Mouse (Mus musculus) liver, embryonic 15.5 days (tissue): ENCODE measurements around the gene Il34. TPM values are rescaled to one million over a fixed set of nuclear protein-coding genes. Genes with fewer than 3 reads are reported as not detected.
A peak's percentile ranks its signal among the peaks of the same experiment; 100 is the strongest.
"Not testable (repeated sequence)": the region's sequence is repeated elsewhere in the genome, so short reads cannot be mapped to it uniquely, and the experiment has no call there.

Experiments used
- ATAC-seq: fragments of 200-750 bp; cut with Nextera tagmentation; 2 replicates; pipeline ENCODE4 v1.8.0; 2017; ENCODE audit warnings: moderate number of reproducible peaks, mild to moderate bottlenecking, moderate library complexity; ENCODE audit not compliant: insufficient read depth
- H3K27ac ChIP-seq: fragments of 300-500 bp; sonication (generic); replicated peaks from 2 replicates; pipeline ENCODE4 v1.5.1; 2015; ENCODE audit warnings: mild to moderate bottlenecking, inconsistent platforms
- H3K27me3 ChIP-seq: fragments of 300-500 bp; sonication (generic); 2 replicates; pipeline ENCODE4 v1.6.1; 2015; ENCODE audit warnings: mild to moderate bottlenecking, inconsistent platforms
- H3K36me3 ChIP-seq: fragments of 300-500 bp; sonication (generic); replicated peaks from 2 replicates; pipeline ENCODE4 v1.6.1; 2015; ENCODE audit warnings: moderate library complexity, mild to moderate bottlenecking, inconsistent platforms
- H3K4me1 ChIP-seq: fragments of 300-500 bp; sonication (generic); replicated peaks from 2 replicates; pipeline ENCODE4 v1.6.1; 2015; ENCODE audit warnings: inconsistent platforms
- H3K4me2 ChIP-seq: fragments of 300-500 bp; sonication (generic); 2 replicates; pipeline ENCODE4 v1.6.1; 2015; ENCODE audit warnings: moderate library complexity, mild to moderate bottlenecking, inconsistent platforms
- H3K4me3 ChIP-seq: fragments of 300-500 bp; sonication (generic); replicated peaks from 2 replicates; pipeline ENCODE4 v1.5.1; 2015; ENCODE audit warnings: mild to moderate bottlenecking, inconsistent platforms
- H3K9ac ChIP-seq: fragments of 300-500 bp; sonication (generic); 2 replicates; pipeline ENCODE4 v1.6.1; 2015; ENCODE audit warnings: moderate library complexity, mild to moderate bottlenecking, inconsistent platforms
- H3K9me3 ChIP-seq: fragments of 300-500 bp; sonication (generic); replicated peaks from 2 replicates; pipeline ENCODE4 v1.6.1; 2016; ENCODE audit warnings: inconsistent platforms
- WGBS: fragments of 180-500 bp; shearing (Covaris S2); methylation state at CpG from one replicate; pipeline ENCODE4 v1.1.7; 2015; ENCODE audit warnings: mixed read lengths; ENCODE audit not compliant: insufficient replicate concordance; 5-methylcytosine and 5-hydroxymethylcytosine counted together
- polyA plus RNA-seq: library from polyadenylated mRNA; unstranded; fragments of >200 nt; fragmentation: Nextera tagmentation; extraction: Ambion mirVana; gene quantifications from 2 replicates; pipeline ENCODE4 v1.2.1, GENCODE M21; 2015

The Il34 gene
- polyA plus RNA-seq, 1 experiment from 2014 or later = 0.23 TPM

GRCm38 (mm10) chr8:110792574-110793200 lies 13.0 kb downstream of the Il34 start:
- peak overlapping the region; percentile 25 for H3K4me2 ChIP-seq

GRCm38 (mm10) chr8:110791164-110791563 lies 14.6 kb downstream of the Il34 start:
- Histone ChIP-seq H3K4me2 (no peak overlapping the region), H3K27me3 (peaks cover 6% of the 10 kb centered on the region; the same call in 1 of the 2 replicates), H3K4me3 (no peak overlapping the region), H3K9me3 (no peaks in the 10 kb centered on the region), H3K9ac (no peak overlapping the region), H3K27ac (no peak overlapping the region), H3K4me1 (peaks cover 10% of the 10 kb centered on the region), H3K36me3 (no peaks in the 10 kb centered on the region)
- 55% methylated on average over 10 of the region's 10 CpGs for WGBS
- ATAC-seq = no peak

More at GRCm38 (mm10) chr8:110792574-110793200, 13.0 kb downstream of the Il34 start:
- H3K9me3 ChIP-seq = no peaks in the 10 kb centered on the region
- peaks cover 6% of the 10 kb centered on the region; the same call in 1 of the 2 replicates for H3K27me3 ChIP-seq
- peak; percentile 47; the same call in 1 of the 2 replicates for ATAC-seq
- 61% methylated on average over 11 of the region's 11 CpGs for WGBS
- H3K36me3 ChIP-seq = no peaks in the 10 kb centered on the region
- H3K27ac ChIP-seq = no peak overlapping the region
- peaks cover 5% of the 10 kb centered on the region; the same call in 1 of the 2 replicates for H3K4me1 ChIP-seq
- H3K4me3 ChIP-seq = no peak overlapping the region
- H3K9ac ChIP-seq = no peak overlapping the region

GRCm38 (mm10) chr8:110790270-110790669 lies 15.5 kb downstream of the Il34 start:
- no peak overlapping the region for H3K4me2 ChIP-seq

GRCm38 (mm10) chr8:110789571-110789970 lies 16.2 kb downstream of the Il34 start:
- ATAC-seq = no peak
- no peak overlapping the region for H3K9ac ChIP-seq
- no peaks in the 10 kb centered on the region for H3K36me3 ChIP-seq
- H3K4me3 ChIP-seq = no peak overlapping the region
- no peaks in the 10 kb centered on the region for H3K9me3 ChIP-seq
- WGBS = 52% methylated on average over 12 of the region's 12 CpGs
- H3K27ac ChIP-seq = no peak overlapping the region
- peaks cover 6% of the 10 kb centered on the region; the same call in 1 of the 2 replicates for H3K27me3 ChIP-seq
- H3K4me2 ChIP-seq = no peak overlapping the region
- H3K4me1 ChIP-seq = peaks cover 13% of the 10 kb centered on the region

More at GRCm38 (mm10) chr8:110790270-110790669, 15.5 kb downstream of the Il34 start:
- 29% methylated on average over 6 of the region's 6 CpGs for WGBS
- no peak overlapping the region for H3K27ac ChIP-seq
- no peaks in the 10 kb centered on the region for H3K9me3 ChIP-seq
- H3K9ac ChIP-seq = no peak overlapping the region
- H3K4me3 ChIP-seq = no peak overlapping the region
- H3K36me3 ChIP-seq = no peaks in the 10 kb centered on the region
- H3K4me1 ChIP-seq = peaks cover 13% of the 10 kb centered on the region
- no peak for ATAC-seq
- peaks cover 6% of the 10 kb centered on the region; the same call in 1 of the 2 replicates for H3K27me3 ChIP-seq

- no peak overlapping the region for H3K4me2 ChIP-seq
- H3K9me3 ChIP-seq = no peaks in the 10 kb centered on the region
- no peak overlapping the region for H3K9ac ChIP-seq
- H3K4me1 ChIP-seq = peaks cover 13% of the 10 kb centered on the region
- H3K36me3 ChIP-seq = no peaks in the 10 kb centered on the region
- H3K27ac ChIP-seq = no peak overlapping the region
- 51% methylated on average over 12 of the region's 12 CpGs for WGBS
- peaks cover 6% of the 10 kb centered on the region; the same call in 1 of the 2 replicates for H3K27me3 ChIP-seq
- ATAC-seq = no peak
- H3K4me3 ChIP-seq = no peak overlapping the region
Measured at GRCm38 (mm10) chr8:110788981-110789380, 16.7 kb downstream of the Il34 start.

GRCm38 (mm10) chr8:110787411-110787954 lies 18.2 kb downstream of the Il34 start:
- Histone ChIP-seq H3K36me3 (no peaks in the 10 kb centered on the region), H3K27ac (no peak overlapping the region), H3K4me2 (no peak overlapping the region), H3K4me3 (no peak overlapping the region), H3K9me3 (no peaks in the 10 kb centered on the region), H3K4me1 (peaks cover 8% of the 10 kb centered on the region; the same call in 1 of the 2 replicates), H3K9ac (no peak overlapping the region), H3K27me3 (peaks cover 6% of the 10 kb centered on the region; the same call in 1 of the 2 replicates)
- 76% methylated on average over 9 of the region's 9 CpGs for WGBS
- no peak for ATAC-seq

- Histone ChIP-seq H3K4me1 (peaks cover 8% of the 10 kb centered on the region; the same call in 1 of the 2 replicates), H3K4me2 (no peak overlapping the region), H3K36me3 (no peaks in the 10 kb centered on the region), H3K27ac (no peak overlapping the region), H3K4me3 (no peak overlapping the region), H3K9me3 (no peaks in the 10 kb centered on the region), H3K27me3 (peaks cover 6% of the 10 kb centered on the region; the same call in 1 of the 2 replicates), H3K9ac (no peak overlapping the region)
- WGBS = 52% methylated on average over 8 of the region's 8 CpGs
- ATAC-seq = no peak
Measured at GRCm38 (mm10) chr8:110786934-110787333, 18.8 kb downstream of the Il34 start.

GRCm38 (mm10) chr8:110786501-110786900 lies 19.2 kb downstream of the Il34 start:
- 56% methylated on average over 7 of the region's 7 CpGs for WGBS
- not testable (repeated sequence) for H3K4me1 ChIP-seq, H3K27ac ChIP-seq, H3K9me3 ChIP-seq, H3K4me2 ChIP-seq, H3K27me3 ChIP-seq, H3K4me3 ChIP-seq, ATAC-seq, H3K9ac ChIP-seq, H3K36me3 ChIP-seq

GRCm38 (mm10) chr8:110785366-110785765 lies 20.4 kb downstream of the Il34 start:
- no peak overlapping the region for H3K4me3 ChIP-seq
- H3K27ac ChIP-seq = no peak overlapping the region
- H3K9me3 ChIP-seq = no peaks in the 10 kb centered on the region
- no peak for ATAC-seq
- no peak overlapping the region for H3K4me2 ChIP-seq
- 29% methylated on average over 2 of the region's 2 CpGs for WGBS
- peaks cover 8% of the 10 kb centered on the region; the same call in 1 of the 2 replicates for H3K4me1 ChIP-seq
- H3K36me3 ChIP-seq = no peaks in the 10 kb centered on the region
- H3K9ac ChIP-seq = no peak overlapping the region
- H3K27me3 ChIP-seq = peaks cover 6% of the 10 kb centered on the region; the same call in 1 of the 2 replicates

- Histone ChIP-seq H3K4me1 (no peaks in the 10 kb centered on the region), H3K27me3 (no peaks in the 10 kb centered on the region), H3K27ac (no peak overlapping the region), H3K4me3 (no peak overlapping the region), H3K9me3 (no peaks in the 10 kb centered on the region), H3K36me3 (no peaks in the 10 kb centered on the region), H3K4me2 (no peak overlapping the region), H3K9ac (no peak overlapping the region)
- 62% methylated on average over 13 of the region's 13 CpGs for WGBS
- no peak for ATAC-seq
Measured at GRCm38 (mm10) chr8:110779924-110780718, 25.6 kb downstream of the Il34 start.

GRCm38 (mm10) chr8:110776335-110776734 lies 29.4 kb downstream of the Il34 start:
- H3K4me2 ChIP-seq = no peak overlapping the region
- no peaks in the 10 kb centered on the region for H3K36me3 ChIP-seq
- H3K9ac ChIP-seq = no peak overlapping the region
- H3K9me3 ChIP-seq = no peaks in the 10 kb centered on the region
- 79% methylated on average over 3 of the region's 3 CpGs for WGBS
- no peak overlapping the region for H3K27ac ChIP-seq
- ATAC-seq = no peak
- no peaks in the 10 kb centered on the region for H3K4me1 ChIP-seq
- H3K27me3 ChIP-seq = no peaks in the 10 kb centered on the region
- no peak overlapping the region for H3K4me3 ChIP-seq
